Mouse (Mus musculus) ES-E14 (cell line): ENCODE results near the gene Obsl1. TPM values are rescaled to one million over a fixed set of nuclear protein-coding genes. Genes with fewer than 3 reads are reported as not detected.

Experiments used
- DNase-seq: peaks from one replicate; pipeline ENCODE4 v3.0.0-alpha.2; 2013; ENCODE audit warnings: low read depth, low spot score
- H3K27ac ChIP-seq: 2 replicates; pipeline ENCODE4 v1.5.1; 2012; ENCODE audit warnings: low read depth, mild to moderate bottlenecking, low read length, moderate library complexity, mixed read lengths; ENCODE audit not compliant: poor library complexity, insufficient read depth, severe bottlenecking
- H3K36me3 ChIP-seq: 2 replicates; pipeline ENCODE4 v1.6.1; 2012; ENCODE audit warnings: mild to moderate bottlenecking, low read length, moderate library complexity, mixed read lengths; ENCODE audit not compliant: control insufficient read depth, poor library complexity, insufficient read depth, severe bottlenecking
- H3K4me1 ChIP-seq, 2 experiments: fragments of 150-350 bp in 1 of 2; sonication (generic) in 1 of 2; 2 replicates each; pipeline ENCODE4 v1.6.1; 2012; ENCODE audit warnings: low read length in 2 of 2, mild to moderate bottlenecking in 1 of 2, mixed read lengths in 1 of 2; ENCODE audit not compliant: control insufficient read depth in 2 of 2, insufficient read depth in 2 of 2, poor library complexity in 1 of 2
- H3K4me3 ChIP-seq, 2 experiments: fragments of 150-350 bp in 1 of 2; sonication (generic) in 1 of 2; 2 replicates each; pipeline ENCODE4 v1.5.1; 2012; ENCODE audit warnings: low read length in 2 of 2, low read depth in 1 of 2, mild to moderate bottlenecking in 1 of 2, mixed read lengths in 1 of 2; ENCODE audit not compliant: insufficient read depth in 1 of 2, poor library complexity in 1 of 2, severe bottlenecking in 1 of 2
- H3K9ac ChIP-seq: 2 replicates; pipeline ENCODE4 v1.6.1; 2012; ENCODE audit warnings: low read depth, mild to moderate bottlenecking, low read length, mixed read lengths; ENCODE audit not compliant: poor library complexity, insufficient read depth, severe bottlenecking
- H3K9me3 ChIP-seq: fragments of 150-350 bp; sonication (generic); 2 replicates; pipeline ENCODE4 v1.6.1; 2012; ENCODE audit warnings: low read depth, mild to moderate bottlenecking, low read length; ENCODE audit not compliant: control insufficient read depth, insufficient read depth
- CHD2 ChIP-seq: IDR thresholded peaks from 2 replicates; pipeline ENCODE4 v1.6.1; 2014; ENCODE audit warnings: mild to moderate bottlenecking, low read depth, low read length, inconsistent platforms
- HCFC1 ChIP-seq: IDR thresholded peaks from 2 replicates; pipeline ENCODE4 v1.6.1; 2012; ENCODE audit warnings: low read length, inconsistent platforms, borderline replicate concordance; ENCODE audit not compliant: insufficient read depth
- MAFK ChIP-seq: IDR thresholded peaks from 2 replicates; pipeline ENCODE4 v1.6.1; 2014; ENCODE audit warnings: mild to moderate bottlenecking, low read depth, low read length, inconsistent platforms; ENCODE audit not compliant: insufficient read depth
- ZC3H11A ChIP-seq: IDR thresholded peaks from 2 replicates; pipeline ENCODE4 v1.6.1; 2012; ENCODE audit warnings: low read depth, mild to moderate bottlenecking, inconsistent platforms, low read length, borderline replicate concordance
- ZNF384 ChIP-seq: IDR thresholded peaks from 2 replicates; pipeline ENCODE4 v1.6.1; 2012; ENCODE audit warnings: low read depth, low read length, inconsistent platforms
- in situ Hi-C, 2 experiments: fragments of 600-800 bp; cut with MboI; formaldehyde crosslinking; loops; one replicate each; pipeline ENCODE4 v1.15.1; 2025; ENCODE audit warnings: low sequenced_read_pairs in 2 of 2, inconsistent platforms in 1 of 2; ENCODE audit not compliant: unreplicated experiment in 2 of 2
- total RNA-seq: library from RNA; depleted of rRNA; stranded (reverse); fragments of 300-350 nt; gene quantifications from 2 replicates; pipeline ENCODE4 v1.2.3, GENCODE M21; 2012

Gene Obsl1
- total RNA-seq, 1 experiment, result 45.0 TPM

GRCm38 (mm10) chr1:75442171-75442570, 64.1 kb downstream of the Obsl1 start:
- in situ Hi-C loops, result no loop called here
- TF ChIP-seq HCFC1, result no peak
- TF ChIP-seq CHD2, result no peak
- no peak for TF ChIP-seq MAFK
- TF ChIP-seq ZNF384, result no peak
- TF ChIP-seq ZC3H11A, result no peak
- no peak overlapping the region for H3K4me3 ChIP-seq
- DNase-seq, result no peak
- H3K4me1 ChIP-seq, result peaks cover 9 to 46% of the 10 kb centered on the region in 2 experiments
- H3K9me3 ChIP-seq, result no peaks in the 10 kb centered on the region
- H3K36me3 ChIP-seq, result peaks cover 7% of the 10 kb centered on the region; the same call in 1 of the 2 replicates
- H3K27ac ChIP-seq, result no peak overlapping the region
- H3K9ac ChIP-seq, result no peak overlapping the region

DNA sequence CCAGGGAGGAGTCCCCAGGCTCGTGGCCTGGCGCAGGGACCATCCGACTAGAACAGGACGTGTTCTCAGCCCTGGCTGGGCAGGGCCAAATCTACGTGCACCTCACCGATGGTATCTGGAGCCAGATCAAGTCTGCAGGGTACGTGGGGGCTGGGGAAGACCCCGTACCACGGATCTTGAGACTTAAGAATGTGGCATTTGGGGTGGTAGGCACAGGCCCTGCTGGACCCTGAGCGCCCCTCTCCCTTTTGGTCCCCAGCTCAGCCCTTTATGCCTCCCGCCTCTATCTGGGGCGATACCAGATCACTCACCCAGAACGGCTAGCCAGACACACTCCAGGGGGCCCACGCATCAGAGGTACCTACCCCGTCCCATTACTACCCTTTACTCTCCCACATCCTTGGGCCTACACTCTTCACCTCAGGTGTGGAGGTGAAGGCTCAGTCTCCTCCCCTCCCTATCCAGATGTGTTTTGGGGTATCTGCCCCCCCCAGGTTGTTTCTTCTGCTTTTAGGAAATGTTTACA, 64.7 kb downstream of the Obsl1 start:
- in situ Hi-C loops, result no loop called here
- H3K27ac ChIP-seq, result no peak overlapping the region
- peaks cover 8 to 44% of the 10 kb centered on the region in 2 experiments for H3K4me1 ChIP-seq
- H3K9ac ChIP-seq, result no peak overlapping the region
- no peak for TF ChIP-seq ZC3H11A
- TF ChIP-seq HCFC1, result no peak
- no peak for TF ChIP-seq CHD2
- TF ChIP-seq ZNF384, result no peak
- TF ChIP-seq MAFK, result no peak
- no peaks in the 10 kb centered on the region for H3K9me3 ChIP-seq
- no peak for DNase-seq
- H3K4me3 ChIP-seq, result no peak overlapping the region
- peaks cover 7% of the 10 kb centered on the region; the same call in 1 of the 2 replicates for H3K36me3 ChIP-seq

GRCm38 (mm10) chr1:75440661-75441060, 65.6 kb downstream of the Obsl1 start:
- Histone ChIP-seq H3K36me3 (peaks cover 7% of the 10 kb centered on the region; the same call in 1 of the 2 replicates), H3K9ac (no peak overlapping the region), H3K27ac (no peak overlapping the region), H3K4me3 (no peak overlapping the region), H3K4me1 (peaks cover 11 to 39% of the 10 kb centered on the region in 2 experiments), H3K9me3 (no peaks in the 10 kb centered on the region)
- in situ Hi-C loops, result no loop called here
- no peak for DNase-seq
- TF ChIP-seq ZC3H11A (no peak), MAFK (no peak), HCFC1 (no peak), ZNF384 (no peak)

GRCm38 (mm10) chr1:75438782-75439181, 67.5 kb downstream of the Obsl1 start:
- Histone ChIP-seq H3K4me3 (no peak overlapping the region), H3K9ac (no peak overlapping the region), H3K27ac (no peak overlapping the region), H3K36me3 (peaks cover 7% of the 10 kb centered on the region; the same call in 1 of the 2 replicates), H3K4me1 (peaks cover 8 to 29% of the 10 kb centered on the region in 2 experiments), H3K9me3 (no peaks in the 10 kb centered on the region)
- DNase-seq, result no peak
- in situ Hi-C loops, result no loop called here
- no peak for TF ChIP-seq MAFK
- TF ChIP-seq HCFC1, result no peak
